8 mouse cellular contexts compared by ENCODE assay signal in genomic region chr12:79936698-79937097, GRCm38 (mm10).
DNase-seq lines count a peak whose midpoint lies in the region; ATAC-seq lines count a peak whose summit lies in the region.
"Had no signal": no experiment of that assay in that cellular context is flagged by ENCODE, and none has a peak within 500 bp of the region (broad histone marks: within the 10 kb centered on the region; RNA-seq: fewer than 3 reads in every experiment).

No protein-coding gene starts in this region.

- no peak overlapping the region for H3K4me2 ChIP-seq in embryonic facial prominence, embryonic 14.5 days (ENCODE audit: low read depth, low read length)
- H3K4me2 ChIP-seq in hindbrain, embryonic 12.5 days (replicated peaks): no peak overlapping the region
- H3K4me2 ChIP-seq in lung, embryonic 16.5 days (ENCODE audit: low read depth, low read length): no peak overlapping the region

- no peaks in the 10 kb centered on the region for H3K9me3 ChIP-seq in embryonic facial prominence, embryonic 14.5 days (ENCODE audit: control insufficient read depth, low read length)
- H3K9me3 ChIP-seq in hindbrain, embryonic 12.5 days (replicated peaks): no peaks in the 10 kb centered on the region
- no peaks in the 10 kb centered on the region for H3K9me3 ChIP-seq in lung, embryonic 16.5 days (ENCODE audit: control insufficient read depth, low read length)

- peak overlapping the region; percentile 74 for H3K27ac ChIP-seq in embryonic facial prominence, embryonic 14.5 days (replicated peaks; ENCODE audit: low read depth, low read length)
- H3K27ac ChIP-seq in hindbrain, embryonic 12.5 days: peak overlapping the region; percentile 60
- peak overlapping the region; percentile 91 for H3K27ac ChIP-seq in lung, embryonic 16.5 days (ENCODE audit: low read length)
- H3K27ac ChIP-seq: liver, embryonic 14.5 days had no signal

- no peaks in the 10 kb centered on the region for H3K27me3 ChIP-seq in embryonic facial prominence, embryonic 14.5 days (replicated peaks; ENCODE audit: control insufficient read depth, insufficient read depth, low read length)
- no peaks in the 10 kb centered on the region for H3K27me3 ChIP-seq in hindbrain, embryonic 12.5 days
- no peaks in the 10 kb centered on the region for H3K27me3 ChIP-seq in lung, embryonic 16.5 days (ENCODE audit: control insufficient read depth, insufficient read depth, low read depth, low read length)

- ATAC-seq in embryonic facial prominence, embryonic 14.5 days (ENCODE audit: low read depth): peak; percentile 31; the same call in 1 of the 2 replicates
- ATAC-seq in hindbrain, embryonic 12.5 days (ENCODE audit: low FRiP score): no peak
- ATAC-seq in lung, embryonic 16.5 days (ENCODE audit: low read depth): 0 out of 2 replicates have a peak, but pooled peaks have one; percentile 19

- H3K9ac ChIP-seq in embryonic facial prominence, embryonic 14.5 days (ENCODE audit: low read depth, low read length): no peak overlapping the region
- no peak overlapping the region for H3K9ac ChIP-seq in hindbrain, embryonic 12.5 days
- H3K9ac ChIP-seq in lung, embryonic 16.5 days (ENCODE audit: low read length): peak overlapping the region; percentile 1; the same call in 1 of the 2 replicates
- H3K9ac ChIP-seq: liver, embryonic 14.5 days had no signal

- 27% methylated on average over 5 of the region's 5 CpGs for WGBS in embryonic facial prominence, embryonic 14.5 days
- 49% methylated on average over 5 of the region's 5 CpGs for WGBS in hindbrain, embryonic 12.5 days
- WGBS in lung, embryonic 16.5 days: 14% methylated on average over 5 of the region's 5 CpGs

- H3K4me3 ChIP-seq in embryonic facial prominence, embryonic 14.5 days (ENCODE audit: low read depth, low read length): no peak overlapping the region
- H3K4me3 ChIP-seq in hindbrain, embryonic 12.5 days: no peak overlapping the region
- no peak overlapping the region for H3K4me3 ChIP-seq in lung, embryonic 16.5 days (ENCODE audit: low read length)

- peak; percentile 79 for DNase-seq in adipocyte (ENCODE audit: low spot score)
- DNase-seq in embryonic facial prominence, embryonic 14.5 days (ENCODE audit: low spot score): peak; percentile 53
- no peak for DNase-seq in c-Kit-positive CD71-positive TER-119-positive erythroid progenitor cells, embryonic 14.5 days (ENCODE audit: low spot score)
- DNase-seq in thymus, postnatal 10 days (ENCODE audit: low spot score in 2 of 2): no peak
- DNase-seq in spleen, adult 12 weeks (ENCODE audit: low spot score): no peak

- H3K4me1 ChIP-seq in embryonic facial prominence, embryonic 14.5 days (ENCODE audit: control insufficient read depth, insufficient read depth, low read length): peaks cover 29% of the 10 kb centered on the region
- H3K4me1 ChIP-seq in hindbrain, embryonic 12.5 days: peaks cover 20% of the 10 kb centered on the region
- peaks cover 33% of the 10 kb centered on the region for H3K4me1 ChIP-seq in lung, embryonic 16.5 days (replicated peaks; ENCODE audit: control insufficient read depth, insufficient read depth, low read length)

- no peaks in the 10 kb centered on the region for H3K36me3 ChIP-seq in embryonic facial prominence, embryonic 14.5 days (ENCODE audit: control insufficient read depth, insufficient read depth, low read length)
- H3K36me3 ChIP-seq in hindbrain, embryonic 12.5 days: no peaks in the 10 kb centered on the region
- H3K36me3 ChIP-seq in lung, embryonic 16.5 days (ENCODE audit: control insufficient read depth, insufficient read depth, low read length): no peaks in the 10 kb centered on the region

Comparison
In these comparisons a context has a peak if more than half of its experiments do, and no peak if none do; other contexts are left out.
1. DNase-seq: peak in adipocyte (single experiment) and embryonic facial prominence, embryonic 14.5 days (single experiment); none in c-Kit-positive CD71-positive TER-119-positive erythroid progenitor cells, embryonic 14.5 days (single experiment), thymus, postnatal 10 days (0 of 2) and spleen, adult 12 weeks (single experiment).
2. Peak in every context shown above with its lines, with median percentiles within 50 percentile points of each other: H3K27ac ChIP-seq.